Mouse (Mus musculus) forelimb bud, embryonic 11.5 days (tissue): Measurements from ENCODE around the gene Meaf6.

Experiments used
- DNase-seq: peaks from one replicate; pipeline ENCODE4 v3.0.0-alpha.2; 2012; ENCODE audit warnings: low read depth, low spot score

The Meaf6 gene

GRCm38 (mm10) chr4:125115710-125116089, 30.8 kb downstream of the Meaf6 start:
- DNase-seq = peak; percentile 27

- no peak for DNase-seq
Observed at GRCm38 (mm10) chr4:125116090-125116861, 31.3 kb downstream of the Meaf6 start.

- no peak for DNase-seq
Observed at GRCm38 (mm10) chr4:125116929-125117328, 32.0 kb downstream of the Meaf6 start.

- no peak for DNase-seq
Observed at GRCm38 (mm10) chr4:125117902-125118320, 33.0 kb downstream of the Meaf6 start.

- DNase-seq = no peak
Observed at GRCm38 (mm10) chr4:125119070-125119469, 34.1 kb downstream of the Meaf6 start.

- DNase-seq = no peak
Observed at GRCm38 (mm10) chr4:125119721-125120120, 34.8 kb downstream of the Meaf6 start.

- DNase-seq = no peak
Observed at GRCm38 (mm10) chr4:125122431-125123278, 37.7 kb downstream of the Meaf6 start.

- DNase-seq = no peak
Observed at GRCm38 (mm10) chr4:125123279-125123671, 38.3 kb downstream of the Meaf6 start.

GRCm38 (mm10) chr4:125124424-125125209, 39.7 kb downstream of the Meaf6 start:
- DNase-seq = no peak

- DNase-seq = no peak
Observed at GRCm38 (mm10) chr4:125125361-125125921, 40.5 kb downstream of the Meaf6 start.

GRCm38 (mm10) chr4:125126186-125126585, 41.3 kb downstream of the Meaf6 start:
- DNase-seq = no peak

- DNase-seq = no peak
Observed at GRCm38 (mm10) chr4:125126761-125127160, 41.8 kb downstream of the Meaf6 start.

- DNase-seq = peak; percentile 79
Observed at GRCm38 (mm10) chr4:125127305-125128084, 42.6 kb downstream of the Meaf6 start, which contains the start of gene Zc3h12a. Gene Zc3h12a (minus strand): TSS chr4:125127840.

GRCm38 (mm10) chr4:125131493-125131892, 46.6 kb downstream of the Meaf6 start:
- DNase-seq = no peak

GRCm38 (mm10) chr4:125132394-125132793, 47.5 kb downstream of the Meaf6 start:
- DNase-seq = peak; percentile 72

- DNase-seq = no peak
Observed at GRCm38 (mm10) chr4:125134192-125134591, 49.3 kb downstream of the Meaf6 start.

GRCm38 (mm10) chr4:125134631-125135030, 49.7 kb downstream of the Meaf6 start:
- no peak for DNase-seq

GRCm38 (mm10) chr4:125135076-125135855, 50.3 kb downstream of the Meaf6 start:
- no peak for DNase-seq

GRCm38 (mm10) chr4:125136303-125136888, 51.5 kb downstream of the Meaf6 start:
- no peak for DNase-seq
